Mouse (Mus musculus) cerebellum, adult 11 months (tissue): Measurements from ENCODE around the gene Batf.
A peak's percentile ranks its signal among the peaks of the same experiment; 100 is the strongest.
"Not testable (repeated sequence)": the region's sequence is repeated elsewhere in the genome, so short reads cannot be mapped to it uniquely, and the experiment has no call there.

Source experiments
- DNase-seq: peaks from one replicate; pipeline ENCODE4 v3.0.0; 2022

Gene Batf

GRCm38 (mm10) chr12:85684411-85685275, 1.8 kb upstream of the Batf start:
- no peak for DNase-seq

GRCm38 (mm10) chr12:85687217-85687533, 706 bp downstream of the Batf start:
- no peak for DNase-seq

DNA sequence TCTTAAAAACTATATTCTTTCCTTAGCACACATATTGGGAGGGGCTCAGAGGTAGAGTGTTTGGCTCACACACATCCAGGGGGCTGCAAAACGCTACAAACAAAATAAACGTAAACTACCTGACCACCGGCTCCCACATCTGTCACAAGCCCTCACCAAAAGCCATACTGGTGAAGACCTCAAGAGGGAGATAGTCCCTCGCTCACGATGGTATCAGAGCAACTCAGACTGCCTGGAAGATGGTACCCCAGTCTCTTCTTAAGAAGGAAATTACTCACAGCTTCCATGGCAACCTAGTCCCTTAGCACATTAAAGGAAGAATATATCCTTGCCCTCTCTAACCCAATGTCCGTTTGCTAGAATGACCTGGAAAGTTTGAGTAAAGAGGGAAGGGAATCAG, 1.4 kb downstream of the Batf start:
- no peak for DNase-seq

DNA sequence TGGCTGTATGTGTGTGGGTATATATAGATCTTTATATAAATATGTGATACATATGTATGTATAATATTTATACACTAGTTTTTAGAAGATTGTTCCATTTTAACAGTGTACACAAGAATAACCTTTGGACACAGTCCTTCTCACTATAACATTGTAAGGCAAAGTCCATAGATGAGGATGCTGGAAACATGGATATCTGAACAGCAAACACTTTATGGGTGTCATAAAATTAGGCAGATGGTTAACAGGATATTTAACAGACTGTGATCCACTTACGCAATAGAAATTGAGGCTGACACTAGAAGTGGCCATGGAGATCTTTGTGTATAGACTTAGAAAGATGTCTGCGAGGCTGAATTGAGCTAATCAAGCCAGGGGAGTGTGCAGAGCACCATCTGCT, 9.3 kb downstream of the Batf start:
- no peak for DNase-seq

DNA sequence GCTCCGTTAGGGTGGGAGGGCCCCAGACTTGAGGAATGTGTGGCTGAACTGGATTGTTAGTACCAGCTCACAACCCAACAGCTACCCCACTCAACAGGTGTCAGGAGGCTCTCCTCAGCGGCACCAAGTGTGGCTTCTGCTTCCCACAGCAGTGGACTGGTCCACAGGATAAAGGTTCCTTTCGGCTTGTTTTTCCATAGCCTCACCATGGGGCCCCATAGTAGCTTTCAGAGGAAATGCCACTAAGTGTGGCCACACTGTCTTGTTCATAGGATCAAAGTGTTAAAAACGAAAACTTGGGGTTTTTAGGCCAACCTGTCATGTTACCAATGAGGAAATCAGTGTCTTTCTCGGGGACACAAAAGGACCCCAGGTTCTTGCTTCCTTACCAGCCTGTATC, 10.0 kb downstream of the Batf start:
- no peak for DNase-seq

DNA sequence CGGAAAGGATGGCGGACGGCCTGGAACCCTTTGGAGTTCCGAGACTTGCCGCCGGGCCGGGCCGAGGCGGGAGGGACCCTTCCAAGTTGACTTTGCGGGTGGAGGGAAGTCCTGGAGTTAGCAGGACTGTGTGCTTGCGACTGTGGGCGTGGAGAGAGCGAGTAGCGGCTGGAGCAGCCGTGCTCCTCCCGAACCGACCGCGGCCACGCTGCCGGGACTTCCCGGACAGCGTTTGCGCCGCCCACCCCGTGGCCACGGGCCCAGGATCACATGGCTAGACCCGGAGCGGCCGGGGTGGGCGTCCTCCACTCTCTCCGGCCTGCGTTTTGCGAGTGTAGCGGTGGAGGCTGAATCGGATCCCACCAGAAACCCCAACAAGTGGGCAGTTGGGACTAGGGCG, 11.7 kb downstream of the Batf start:
- not testable (repeated sequence) for DNase-seq

- DNase-seq: no peak
These were observed 13.8 kb downstream of the Batf start for GRCm38 (mm10) chr12:85700191-85700841.

- DNase-seq: no peak
These were observed 14.4 kb downstream of the Batf start for GRCm38 (mm10) chr12:85700842-85701223.

DNA sequence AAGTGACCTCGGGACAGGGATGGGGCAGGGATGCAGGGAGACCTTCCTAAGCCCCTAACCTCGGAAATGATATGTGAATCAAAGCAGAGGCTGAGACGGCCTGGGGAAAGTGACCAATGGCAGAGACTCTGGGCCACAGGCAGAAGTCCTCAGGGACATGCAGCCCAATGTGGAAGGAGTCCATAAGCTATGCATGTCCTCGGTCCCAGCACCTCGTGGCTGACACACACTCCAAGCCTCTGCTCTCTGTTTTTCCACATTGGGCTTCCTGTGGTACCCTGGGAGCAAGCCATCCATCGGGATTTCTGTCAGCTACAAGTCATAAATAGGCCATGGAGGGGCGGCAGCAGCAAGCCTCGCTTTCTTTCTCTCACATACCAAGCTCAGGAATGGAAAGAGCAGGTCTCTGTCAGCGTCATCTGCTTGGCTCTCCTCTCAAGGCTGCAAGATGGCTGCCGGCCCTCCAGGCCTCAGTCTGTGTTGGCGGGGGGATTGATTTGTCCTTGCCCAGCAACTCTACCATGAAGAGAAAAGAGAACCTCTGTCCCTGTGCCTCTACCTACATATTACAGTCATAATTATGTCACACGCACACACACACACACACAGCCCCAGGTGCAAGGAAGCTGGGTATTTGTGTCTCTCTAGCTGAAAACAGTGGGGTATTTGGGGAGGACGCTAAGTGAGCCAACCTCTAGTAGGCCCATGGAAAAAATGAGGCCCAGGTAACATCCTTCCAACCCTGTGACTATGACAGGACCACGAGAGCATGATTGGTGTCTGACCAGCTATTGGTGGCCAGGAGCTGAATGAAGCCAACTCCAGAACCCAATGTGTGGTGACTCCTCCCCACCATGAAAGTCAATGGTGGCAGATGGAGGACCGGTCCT, 15.9 kb downstream of the Batf start:
- no peak for DNase-seq

- no peak for DNase-seq
These were observed 17.0 kb downstream of the Batf start for GRCm38 (mm10) chr12:85703507-85703906.

- DNase-seq: no peak
These were observed 18.1 kb downstream of the Batf start for GRCm38 (mm10) chr12:85704566-85704965.

DNA sequence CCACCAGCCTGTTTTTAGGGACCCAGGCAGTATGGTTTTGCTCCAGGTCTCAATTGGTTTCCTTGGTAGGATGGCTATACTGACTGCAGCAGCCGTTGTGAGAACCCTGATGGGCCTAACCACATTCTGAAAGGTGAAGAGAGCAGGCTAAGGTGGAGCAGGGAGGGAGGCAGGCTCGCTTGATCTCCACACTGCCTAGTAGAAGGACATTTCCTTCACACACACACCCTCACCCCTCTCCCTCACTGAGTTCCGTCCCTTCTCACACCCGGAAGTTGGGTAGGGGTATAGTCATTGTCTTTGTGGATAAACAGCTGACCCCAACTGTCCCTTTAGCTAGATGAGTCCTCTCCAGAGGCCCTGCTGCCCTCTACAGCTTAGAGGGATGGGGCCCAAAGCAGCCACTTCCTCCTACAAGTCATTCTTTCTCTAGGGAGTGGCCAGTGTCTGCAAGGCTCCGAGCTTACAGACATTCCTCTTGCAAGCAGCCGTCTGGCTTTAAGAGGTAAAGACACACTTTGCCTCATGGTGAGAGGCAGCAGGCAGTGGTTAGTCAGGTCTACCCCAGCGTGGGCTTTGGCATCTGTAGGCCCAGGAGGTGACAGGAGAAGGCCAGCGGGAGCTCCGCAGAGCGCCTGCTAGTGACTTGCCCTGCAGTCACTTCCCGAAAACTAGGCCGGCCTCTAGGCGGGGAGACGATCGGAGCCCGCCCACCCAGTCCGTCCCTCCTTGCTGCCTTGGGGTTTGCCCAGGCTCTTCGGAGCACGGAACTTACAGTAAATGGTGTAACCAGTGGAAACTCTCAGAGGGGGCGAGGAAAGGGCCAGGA, 18.7 kb downstream of the Batf start:
- peak; percentile 5 for DNase-seq

DNA sequence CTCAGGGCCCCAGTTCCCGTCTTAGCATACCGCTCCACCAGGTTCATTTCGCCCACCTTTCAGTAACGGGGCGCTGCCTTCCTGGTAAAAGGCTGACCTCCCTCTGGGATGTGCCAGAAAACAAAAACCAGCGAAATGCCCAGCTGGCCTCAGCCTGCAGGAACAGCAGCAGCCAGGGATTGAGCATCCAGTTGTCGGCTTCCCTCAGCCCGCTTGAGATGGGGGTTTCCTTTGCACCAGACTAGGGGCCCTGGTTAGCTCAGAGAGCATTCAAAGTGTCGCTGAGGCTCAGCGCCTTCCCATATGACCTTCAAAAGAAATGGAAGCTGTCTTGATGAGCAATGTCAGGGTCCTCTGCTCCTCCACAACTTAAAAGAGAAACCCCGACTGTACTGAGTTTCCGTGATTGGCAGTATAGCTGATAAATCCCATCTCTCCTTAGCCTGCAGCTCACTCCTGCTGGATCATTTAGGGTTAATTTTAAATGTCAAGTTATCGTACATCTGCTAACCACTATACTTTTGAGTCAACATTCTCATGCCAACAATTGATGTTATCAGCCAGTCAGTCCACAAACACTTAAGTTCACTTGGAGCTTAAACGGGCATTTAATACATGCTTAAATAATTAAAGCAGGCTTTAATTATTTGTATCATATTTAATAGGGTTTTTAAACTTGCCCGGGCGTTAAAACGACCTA, 19.5 kb downstream of the Batf start:
- no peak for DNase-seq

DNA sequence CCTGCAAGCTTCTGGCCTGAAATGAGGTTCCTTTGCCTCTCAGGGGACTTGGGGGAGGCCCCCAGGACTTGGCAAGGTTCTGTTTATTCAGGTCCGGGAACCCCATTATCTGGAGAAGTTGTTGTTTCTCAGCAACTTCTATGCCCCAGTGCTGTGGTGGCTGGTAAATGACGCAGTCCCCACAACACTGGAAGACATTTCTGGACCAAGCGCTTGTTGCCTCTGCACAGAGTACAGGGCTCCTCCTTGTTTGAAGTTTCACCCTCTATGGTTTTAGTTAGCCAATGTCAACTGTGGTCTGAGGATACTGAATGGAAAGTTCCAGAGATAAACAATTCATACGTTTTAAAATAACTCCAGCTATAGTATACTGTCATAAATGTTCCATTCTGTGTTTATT, 20.4 kb downstream of the Batf start:
- no peak for DNase-seq

- DNase-seq: no peak
These were observed 20.9 kb downstream of the Batf start for GRCm38 (mm10) chr12:85707391-85707790.

GRCm38 (mm10) chr12:85708556-85708955, 22.1 kb downstream of the Batf start:
- DNase-seq: no peak

DNA sequence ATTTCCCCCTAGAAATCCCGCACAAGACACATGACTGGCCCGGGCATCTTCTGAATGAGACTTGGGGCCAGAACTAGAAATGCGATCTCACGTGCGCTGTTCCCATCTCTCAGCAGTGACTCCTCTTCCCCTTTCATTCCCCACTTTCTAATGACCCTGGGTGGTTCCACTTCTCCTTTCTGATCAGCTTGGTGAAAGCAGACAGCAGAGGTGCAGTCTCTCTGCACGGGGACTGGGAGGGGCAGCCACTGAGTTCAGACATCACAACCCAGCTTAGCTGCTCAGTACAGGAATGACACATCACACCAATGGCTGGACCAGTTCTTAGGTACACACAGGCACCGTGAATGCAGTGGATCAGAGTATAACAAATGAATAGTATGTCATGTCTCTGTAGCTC, 24.2 kb downstream of the Batf start:
- DNase-seq: no peak

DNA sequence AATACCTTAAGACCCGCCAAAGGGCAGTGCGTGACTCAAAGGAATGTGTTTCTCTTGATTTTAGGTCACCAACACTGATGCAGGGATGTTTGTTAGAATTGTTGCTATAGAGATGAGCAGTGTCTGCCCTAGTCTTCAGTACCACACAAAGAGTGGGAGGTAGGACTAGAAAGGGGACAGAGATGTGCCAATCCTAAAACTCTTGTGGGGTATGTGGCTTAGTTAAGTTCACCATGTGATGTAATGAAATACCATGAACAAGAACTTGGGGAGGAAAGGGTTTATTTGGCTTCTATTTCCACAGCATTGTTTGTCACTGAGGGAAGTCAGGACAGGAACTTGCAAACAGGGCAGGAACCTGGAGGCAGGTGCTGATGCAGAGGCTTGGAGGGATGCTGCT, 26.1 kb downstream of the Batf start:
- no peak for DNase-seq

GRCm38 (mm10) chr12:85714126-85714525, 27.7 kb downstream of the Batf start:
- no peak for DNase-seq

- DNase-seq: no peak
These were observed 38.8 kb downstream of the Batf start for GRCm38 (mm10) chr12:85725306-85725705.

GRCm38 (mm10) chr12:85726729-85727397, 40.4 kb downstream of the Batf start:
- DNase-seq: no peak

- no peak for DNase-seq
These were observed 41.7 kb downstream of the Batf start for GRCm38 (mm10) chr12:85728181-85728580.
